Mouse (Mus musculus): ENCODE data around the gene Ppargc1a.

The Ppargc1a gene

GRCm38 (mm10) chr5:51567659-51568058, at the start of gene Ppargc1a:
Ppargc1a (minus strand) TSS chr5:51567726.
- DNase-seq (ENCODE audit: low read depth, low spot score), result no peak

- no peak for DNase-seq (ENCODE audit: low read depth, low spot score)
These were observed 49.4 kb upstream of the Ppargc1a start for GRCm38 (mm10) chr5:51616877-51617276.

GRCm38 (mm10) chr5:51612049-51612448, 44.5 kb upstream of the Ppargc1a start:
- no peak for DNase-seq (ENCODE audit: low read depth, low spot score)

GRCm38 (mm10) chr5:51607686-51608480, 40.4 kb upstream of the Ppargc1a start:
- no peak for DNase-seq (ENCODE audit: low read depth, low spot score)

GRCm38 (mm10) chr5:51599549-51599948, 32.0 kb upstream of the Ppargc1a start:
- no peak for DNase-seq (ENCODE audit: low read depth, low spot score)

- no peak for DNase-seq (ENCODE audit: low read depth, low spot score)
These were observed 28.1 kb upstream of the Ppargc1a start for GRCm38 (mm10) chr5:51595644-51596043.

- no peak for DNase-seq (ENCODE audit: low read depth, low spot score)
These were observed 24.7 kb upstream of the Ppargc1a start for GRCm38 (mm10) chr5:51592206-51592605.

GRCm38 (mm10) chr5:51591537-51592154, 24.1 kb upstream of the Ppargc1a start:
- no peak for DNase-seq (ENCODE audit: low read depth, low spot score)

GRCm38 (mm10) chr5:51586187-51586586, 18.7 kb upstream of the Ppargc1a start:
- no peak for DNase-seq (ENCODE audit: low read depth, low spot score)

GRCm38 (mm10) chr5:51584987-51585386, 17.5 kb upstream of the Ppargc1a start:
- no peak for DNase-seq (ENCODE audit: low read depth, low spot score)

- DNase-seq (ENCODE audit: low read depth, low spot score), result no peak
These were observed 16.7 kb upstream of the Ppargc1a start for GRCm38 (mm10) chr5:51584186-51584585.

- no peak for DNase-seq (ENCODE audit: low read depth, low spot score)
These were observed 16.1 kb upstream of the Ppargc1a start for GRCm38 (mm10) chr5:51583632-51584031.

- no peak for DNase-seq (ENCODE audit: low read depth, low spot score)
These were observed 15.5 kb upstream of the Ppargc1a start for GRCm38 (mm10) chr5:51583030-51583429.

GRCm38 (mm10) chr5:51582618-51583017, 15.1 kb upstream of the Ppargc1a start:
- DNase-seq (ENCODE audit: low read depth, low spot score), result no peak

GRCm38 (mm10) chr5:51577594-51577993, 10.1 kb upstream of the Ppargc1a start:
- no peak for DNase-seq (ENCODE audit: low read depth, low spot score)

GRCm38 (mm10) chr5:51573770-51574169, 6.2 kb upstream of the Ppargc1a start:
- DNase-seq (ENCODE audit: low read depth, low spot score), result no peak

GRCm38 (mm10) chr5:51568198-51568690, 718 bp upstream of the Ppargc1a start:
- no peak for DNase-seq (ENCODE audit: low read depth, low spot score)

GRCm38 (mm10) chr5:51565672-51566071, 1.9 kb downstream of the Ppargc1a start:
- no peak for DNase-seq (ENCODE audit: low read depth, low spot score)

GRCm38 (mm10) chr5:51565038-51565437, 2.5 kb downstream of the Ppargc1a start:
- DNase-seq (ENCODE audit: low read depth, low spot score), result no peak

- no peak for DNase-seq (ENCODE audit: low read depth, low spot score)
These were observed 4.0 kb downstream of the Ppargc1a start for GRCm38 (mm10) chr5:51563574-51563973.

GRCm38 (mm10) chr5:51557607-51558278, 9.8 kb downstream of the Ppargc1a start:
- no peak for DNase-seq (ENCODE audit: low read depth, low spot score)

- no peak for DNase-seq (ENCODE audit: low read depth, low spot score)
These were observed 13.9 kb downstream of the Ppargc1a start for GRCm38 (mm10) chr5:51553671-51554070.

Measured in A20 (cell line).